Mouse (Mus musculus): ENCODE measurements around the gene Pld1. TPM values are rescaled to one million over a fixed set of nuclear protein-coding genes. Genes with fewer than 3 reads are reported as not detected.

Pld1 gene
- polyA plus RNA-seq, 1 experiment from 2014 or later: 4.5 TPM

DNA sequence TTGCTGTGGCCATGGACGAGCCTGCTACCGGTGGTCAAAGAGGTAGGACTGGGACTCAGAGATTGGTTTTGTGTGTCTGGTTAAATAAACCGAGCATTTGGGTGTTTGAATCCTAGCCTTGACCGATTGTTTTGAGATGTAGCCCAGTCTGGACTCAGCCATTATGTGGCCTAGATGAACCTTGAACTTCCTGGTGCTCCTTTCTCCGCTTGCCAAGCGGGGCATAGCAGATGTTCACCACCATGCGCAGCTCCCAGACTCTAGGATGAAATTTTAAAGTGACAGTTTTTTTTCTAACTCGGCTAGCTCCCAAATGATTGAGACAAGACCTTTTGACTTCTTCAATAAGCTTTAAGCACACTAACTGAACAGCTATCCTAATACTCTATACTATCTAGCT is 102.7 kb downstream of the Pld1 start:
- H3K27ac ChIP-seq (ENCODE audit: low read depth, low read length): no peak overlapping the region
- H3K9me3 ChIP-seq (ENCODE audit: control insufficient read depth, low read length): no peaks in the 10 kb centered on the region
- no peak overlapping the region for H3K4me2 ChIP-seq (replicated peaks; ENCODE audit: low read depth, low read length)
- no peak overlapping the region for H3K9ac ChIP-seq (ENCODE audit: low read depth, low read length)
- H3K4me3 ChIP-seq (ENCODE audit: low read depth, low read length): no peak overlapping the region
- no peaks in the 10 kb centered on the region for H3K27me3 ChIP-seq (ENCODE audit: control insufficient read depth, insufficient read depth, low read length)
- DNase-seq (ENCODE audit: low spot score): no peak
- no peaks in the 10 kb centered on the region for H3K4me1 ChIP-seq (replicated peaks; ENCODE audit: control insufficient read depth, insufficient read depth, low read length)
- 90% methylated on average over 8 of the region's 8 CpGs for WGBS
- no peaks in the 10 kb centered on the region for H3K36me3 ChIP-seq (ENCODE audit: control insufficient read depth, insufficient read depth, low read length)
- ATAC-seq (ENCODE audit: low FRiP score): no peak

DNA sequence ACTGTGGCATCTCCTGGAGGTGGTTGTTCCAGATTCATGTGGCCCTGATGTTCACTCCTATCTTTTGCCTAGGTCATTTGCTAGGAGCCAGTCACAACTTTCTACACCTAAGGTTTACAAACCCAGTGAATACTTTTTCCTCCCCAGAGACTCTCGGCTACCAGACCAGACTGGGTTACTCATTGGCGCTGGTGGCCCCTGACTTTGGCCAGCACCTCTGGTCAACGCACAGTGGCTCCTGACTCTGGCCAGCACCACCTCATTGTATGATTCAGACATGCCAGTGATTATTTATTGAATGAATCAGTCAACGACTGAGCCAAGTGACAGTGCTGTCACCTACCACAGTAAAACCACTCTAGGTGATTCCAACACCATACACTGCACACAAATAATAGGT is 103.9 kb downstream of the Pld1 start:
- Histone ChIP-seq H3K9me3 (ENCODE audit: control insufficient read depth, low read length) (no peaks in the 10 kb centered on the region), H3K27me3 (ENCODE audit: control insufficient read depth, insufficient read depth, low read length) (no peaks in the 10 kb centered on the region), H3K27ac (ENCODE audit: low read depth, low read length) (no peak overlapping the region), H3K4me2 (replicated peaks; ENCODE audit: low read depth, low read length) (no peak overlapping the region), H3K36me3 (ENCODE audit: control insufficient read depth, insufficient read depth, low read length) (no peaks in the 10 kb centered on the region), H3K4me1 (replicated peaks; ENCODE audit: control insufficient read depth, insufficient read depth, low read length) (no peaks in the 10 kb centered on the region), H3K4me3 (ENCODE audit: low read depth, low read length) (no peak overlapping the region), H3K9ac (ENCODE audit: low read depth, low read length) (no peak overlapping the region)
- no peak for ATAC-seq (ENCODE audit: low FRiP score)
- WGBS: 92% methylated on average over 4 of the region's 4 CpGs
- DNase-seq (ENCODE audit: low spot score): no peak

DNA sequence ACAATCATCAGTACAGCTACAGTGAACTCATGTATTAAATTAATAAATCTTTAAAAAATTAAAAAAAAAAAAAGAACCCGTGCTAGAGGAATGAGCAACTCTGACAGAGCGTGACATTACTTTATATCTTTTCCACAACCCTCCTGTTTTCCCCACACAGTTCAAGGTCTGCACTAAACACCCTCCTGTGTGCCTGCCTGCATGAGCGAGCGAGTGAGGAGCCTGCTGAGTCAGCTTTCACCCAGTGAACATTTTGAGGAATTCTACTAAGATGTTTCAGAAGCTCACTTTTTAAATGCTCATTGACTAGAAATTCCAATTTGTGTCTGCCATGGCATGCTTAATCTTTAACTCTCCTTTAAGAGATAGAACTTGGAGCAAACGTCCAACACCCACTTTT is 109.1 kb downstream of the Pld1 start:
- H3K27me3 ChIP-seq (ENCODE audit: control insufficient read depth, insufficient read depth, low read length): no peaks in the 10 kb centered on the region
- ATAC-seq (ENCODE audit: low FRiP score) (no peak), DNase-seq (ENCODE audit: low spot score) (no peak)
- no peak overlapping the region for H3K9ac ChIP-seq (ENCODE audit: low read depth, low read length)
- whole genome bisulfite sequencing: 87% methylated on average over 5 of the region's 5 CpGs
- H3K4me3 ChIP-seq (ENCODE audit: low read depth, low read length): no peak overlapping the region
- no peaks in the 10 kb centered on the region for H3K4me1 ChIP-seq (replicated peaks; ENCODE audit: control insufficient read depth, insufficient read depth, low read length)
- H3K36me3 ChIP-seq (ENCODE audit: control insufficient read depth, insufficient read depth, low read length): no peaks in the 10 kb centered on the region
- no peak overlapping the region for H3K27ac ChIP-seq (ENCODE audit: low read depth, low read length)
- no peaks in the 10 kb centered on the region for H3K9me3 ChIP-seq (ENCODE audit: control insufficient read depth, low read length)
- no peak overlapping the region for H3K4me2 ChIP-seq (replicated peaks; ENCODE audit: low read depth, low read length)

DNA sequence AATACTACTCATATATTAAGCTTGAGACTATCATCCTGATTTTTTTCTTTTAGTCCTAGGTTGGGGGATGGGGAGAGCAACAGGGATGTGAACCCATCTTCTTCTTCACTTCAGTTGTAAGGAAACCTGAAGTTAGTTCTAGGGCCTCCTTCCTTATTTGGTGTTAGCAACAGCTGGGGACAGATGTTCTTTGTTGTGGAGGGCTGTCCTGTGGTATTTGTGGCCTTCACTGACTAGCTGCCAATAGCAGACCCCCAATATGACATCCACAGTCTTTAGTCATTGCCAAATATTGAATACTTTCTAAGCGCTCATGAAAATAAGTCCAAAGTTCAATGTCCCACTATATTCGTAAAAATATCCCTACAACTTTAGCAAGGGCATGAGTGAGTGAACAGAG is 111.0 kb downstream of the Pld1 start:
- no peaks in the 10 kb centered on the region for H3K36me3 ChIP-seq (ENCODE audit: control insufficient read depth, insufficient read depth, low read length)
- H3K4me2 ChIP-seq (replicated peaks; ENCODE audit: low read depth, low read length): no peak overlapping the region
- no peak overlapping the region for H3K27ac ChIP-seq (ENCODE audit: low read depth, low read length)
- no peaks in the 10 kb centered on the region for H3K27me3 ChIP-seq (ENCODE audit: control insufficient read depth, insufficient read depth, low read length)
- ATAC-seq (ENCODE audit: low FRiP score) (no peak), DNase-seq (ENCODE audit: low spot score) (no peak)
- H3K4me1 ChIP-seq (replicated peaks; ENCODE audit: control insufficient read depth, insufficient read depth, low read length): no peaks in the 10 kb centered on the region
- H3K9me3 ChIP-seq (ENCODE audit: control insufficient read depth, low read length): no peaks in the 10 kb centered on the region
- H3K9ac ChIP-seq (ENCODE audit: low read depth, low read length): no peak overlapping the region
- H3K4me3 ChIP-seq (ENCODE audit: low read depth, low read length): no peak overlapping the region
- 93% methylated on average over 2 of the region's 2 CpGs for WGBS

DNA sequence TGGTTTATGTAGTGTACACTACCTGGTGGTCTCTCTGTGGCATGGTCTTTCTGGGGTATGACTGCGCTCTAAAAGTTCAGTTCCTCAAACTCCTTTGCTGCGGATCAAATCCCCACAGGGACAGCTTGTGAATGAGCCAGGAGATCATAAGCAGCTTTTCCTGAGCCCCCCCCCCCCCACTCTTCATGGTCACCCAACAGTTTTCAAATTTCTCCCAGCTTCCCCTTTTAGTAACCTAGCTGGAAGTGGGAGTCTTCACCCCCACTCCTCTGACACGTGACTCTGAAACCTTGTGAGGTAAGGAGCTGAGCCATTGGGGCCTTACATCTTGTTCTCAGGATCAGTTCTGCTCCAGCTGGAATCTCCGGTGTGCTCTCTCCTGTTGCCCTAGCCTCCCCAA is 114.6 kb downstream of the Pld1 start:
- no peak for ATAC-seq (ENCODE audit: low FRiP score)
- Histone ChIP-seq H3K4me3 (ENCODE audit: low read depth, low read length) (no peak overlapping the region), H3K36me3 (ENCODE audit: control insufficient read depth, insufficient read depth, low read length) (no peaks in the 10 kb centered on the region)

DNA sequence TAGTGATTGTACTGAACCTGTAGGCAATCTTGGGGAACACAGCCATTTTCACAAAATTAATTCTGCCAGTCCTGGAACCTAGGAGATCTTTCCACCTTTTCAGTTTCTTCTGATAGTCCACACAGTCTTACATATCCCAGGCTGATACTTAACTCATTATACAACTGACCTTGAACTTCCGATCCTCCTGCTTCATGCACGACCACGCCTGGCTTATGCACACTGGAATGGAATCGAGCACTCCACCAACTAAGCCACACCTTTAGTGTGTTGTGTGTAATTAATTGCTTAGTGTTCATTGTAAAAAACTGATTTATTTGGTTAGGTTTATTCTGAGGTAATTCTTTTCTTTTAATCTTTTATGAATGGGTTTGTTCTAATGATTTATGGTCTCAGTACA is 122.2 kb downstream of the Pld1 start:
- no peak overlapping the region for H3K9ac ChIP-seq (ENCODE audit: low read depth, low read length)
- no peak overlapping the region for H3K4me2 ChIP-seq (replicated peaks; ENCODE audit: low read depth, low read length)
- H3K4me1 ChIP-seq (replicated peaks; ENCODE audit: control insufficient read depth, insufficient read depth, low read length): no peaks in the 10 kb centered on the region
- 93% methylated on average over 4 of the region's 4 CpGs for WGBS
- no peak for ATAC-seq (ENCODE audit: low FRiP score)
- no peaks in the 10 kb centered on the region for H3K27me3 ChIP-seq (ENCODE audit: control insufficient read depth, insufficient read depth, low read length)
- H3K9me3 ChIP-seq (ENCODE audit: control insufficient read depth, low read length): no peaks in the 10 kb centered on the region
- H3K27ac ChIP-seq (ENCODE audit: low read depth, low read length): no peak overlapping the region
- H3K36me3 ChIP-seq (ENCODE audit: control insufficient read depth, insufficient read depth, low read length): no peaks in the 10 kb centered on the region
- no peak for DNase-seq (ENCODE audit: low spot score)
- no peak overlapping the region for H3K4me3 ChIP-seq (ENCODE audit: low read depth, low read length)

More for the DNA sequence above, 114.6 kb downstream of the Pld1 start:
- Histone ChIP-seq H3K4me2 (replicated peaks; ENCODE audit: low read depth, low read length) (no peak overlapping the region), H3K4me1 (replicated peaks; ENCODE audit: control insufficient read depth, insufficient read depth, low read length) (no peaks in the 10 kb centered on the region), H3K9me3 (ENCODE audit: control insufficient read depth, low read length) (no peaks in the 10 kb centered on the region), H3K27ac (ENCODE audit: low read depth, low read length) (no peak overlapping the region), H3K27me3 (ENCODE audit: control insufficient read depth, insufficient read depth, low read length) (no peaks in the 10 kb centered on the region), H3K9ac (ENCODE audit: low read depth, low read length) (no peak overlapping the region)
- WGBS: 88% methylated on average over 4 of the region's 4 CpGs
- no peak for DNase-seq (ENCODE audit: low spot score)

DNA sequence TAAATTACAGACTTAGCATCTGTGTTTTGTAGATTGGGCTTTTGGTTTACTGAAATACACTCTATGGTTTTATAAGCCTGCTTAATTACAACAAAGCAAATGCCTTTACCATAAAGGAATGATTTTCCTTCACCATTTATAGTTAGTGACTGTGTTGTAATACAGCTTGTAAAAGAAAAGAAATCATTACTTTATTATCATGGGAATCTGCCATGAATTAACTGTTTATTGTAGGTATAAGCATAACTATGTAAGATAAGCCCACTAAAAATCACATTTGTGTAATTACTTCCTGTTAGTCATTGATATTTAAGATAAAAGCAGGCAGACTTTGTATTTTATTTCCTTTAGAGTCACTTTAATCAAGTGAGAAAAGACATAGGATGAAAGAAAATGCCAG is 122.7 kb downstream of the Pld1 start:
- H3K27ac ChIP-seq (ENCODE audit: low read depth, low read length): no peak overlapping the region
- H3K27me3 ChIP-seq (ENCODE audit: control insufficient read depth, insufficient read depth, low read length): no peaks in the 10 kb centered on the region
- H3K4me2 ChIP-seq (replicated peaks; ENCODE audit: low read depth, low read length): no peak overlapping the region
- H3K36me3 ChIP-seq (ENCODE audit: control insufficient read depth, insufficient read depth, low read length): no peaks in the 10 kb centered on the region
- ATAC-seq (ENCODE audit: low FRiP score) (no peak), DNase-seq (ENCODE audit: low spot score) (no peak)
- H3K4me3 ChIP-seq (ENCODE audit: low read depth, low read length): no peak overlapping the region
- no peak overlapping the region for H3K9ac ChIP-seq (ENCODE audit: low read depth, low read length)
- H3K9me3 ChIP-seq (ENCODE audit: control insufficient read depth, low read length): no peaks in the 10 kb centered on the region
- H3K4me1 ChIP-seq (replicated peaks; ENCODE audit: control insufficient read depth, insufficient read depth, low read length): no peaks in the 10 kb centered on the region

DNA sequence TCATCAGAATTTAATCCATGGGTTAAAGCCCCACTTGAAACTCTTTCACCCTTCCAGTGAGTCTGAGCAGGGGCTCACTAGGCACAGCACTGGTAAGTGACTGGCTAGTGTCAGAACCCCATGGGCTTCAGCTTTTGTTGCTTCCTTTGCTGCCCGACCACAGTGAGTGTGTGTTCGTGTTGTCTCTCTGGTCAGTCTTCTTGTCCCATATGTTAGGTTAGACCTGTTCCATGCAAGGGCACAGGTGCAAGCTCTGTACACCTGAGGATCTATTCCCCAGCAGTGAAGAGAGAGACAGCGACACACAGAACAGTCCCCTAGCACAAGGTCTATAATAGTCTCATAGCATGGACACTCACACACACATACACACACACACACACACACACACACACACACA is 140.7 kb downstream of the Pld1 start:
- Histone ChIP-seq H3K4me2 (replicated peaks; ENCODE audit: low read depth, low read length) (no peak overlapping the region), H3K9ac (ENCODE audit: low read depth, low read length) (no peak overlapping the region), H3K4me3 (ENCODE audit: low read depth, low read length) (no peak overlapping the region), H3K36me3 (ENCODE audit: control insufficient read depth, insufficient read depth, low read length) (no peaks in the 10 kb centered on the region), H3K4me1 (replicated peaks; ENCODE audit: control insufficient read depth, insufficient read depth, low read length) (no peaks in the 10 kb centered on the region), H3K27me3 (ENCODE audit: control insufficient read depth, insufficient read depth, low read length) (no peaks in the 10 kb centered on the region), H3K9me3 (ENCODE audit: control insufficient read depth, low read length) (no peaks in the 10 kb centered on the region), H3K27ac (ENCODE audit: low read depth, low read length) (no peak overlapping the region)
- ATAC-seq (ENCODE audit: low FRiP score): no peak
- 73% methylated on average over 3 of the region's 3 CpGs for WGBS
- no peak for DNase-seq (ENCODE audit: low spot score)

DNA sequence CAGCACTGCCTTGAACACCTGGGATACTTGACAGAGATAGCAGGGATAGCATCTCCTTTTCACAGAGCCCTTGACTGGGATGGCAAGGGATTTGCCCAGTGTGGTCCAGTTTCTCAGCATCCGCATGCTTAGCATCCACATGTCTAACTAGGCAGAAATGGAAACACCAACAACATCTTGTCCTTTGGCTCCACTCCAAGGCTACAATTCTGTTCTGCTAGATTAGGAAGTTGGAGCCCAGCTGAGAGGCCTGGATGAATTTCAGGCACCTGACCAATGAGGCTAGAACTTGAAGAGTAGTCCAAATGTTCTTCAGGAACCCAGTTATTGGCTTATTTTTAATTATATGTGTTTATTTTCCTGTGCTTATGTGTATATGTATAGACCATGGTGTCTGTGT is 141.6 kb downstream of the Pld1 start:
- Histone ChIP-seq H3K9me3 (ENCODE audit: control insufficient read depth, low read length) (no peaks in the 10 kb centered on the region), H3K36me3 (ENCODE audit: control insufficient read depth, insufficient read depth, low read length) (no peaks in the 10 kb centered on the region), H3K4me3 (ENCODE audit: low read depth, low read length) (no peak overlapping the region), H3K27ac (ENCODE audit: low read depth, low read length) (no peak overlapping the region), H3K9ac (ENCODE audit: low read depth, low read length) (no peak overlapping the region), H3K27me3 (ENCODE audit: control insufficient read depth, insufficient read depth, low read length) (no peaks in the 10 kb centered on the region), H3K4me2 (replicated peaks; ENCODE audit: low read depth, low read length) (no peak overlapping the region), H3K4me1 (replicated peaks; ENCODE audit: control insufficient read depth, insufficient read depth, low read length) (no peaks in the 10 kb centered on the region)
- no peak for DNase-seq (ENCODE audit: low spot score)
- no peak for ATAC-seq (ENCODE audit: low FRiP score)
- WGBS: 90% methylated on average over 1 of the region's 1 CpGs
